Mouse (Mus musculus) myocyte (in vitro differentiated cells): ENCODE measurements around the gene Gm20696. TPM values are rescaled to one million over a fixed set of nuclear protein-coding genes. Genes with fewer than 3 reads are reported as not detected.
A peak's percentile ranks its signal among the peaks of the same experiment; 100 is the strongest.

ENCODE experiments used
- H3K27me3 ChIP-seq: one replicate; pipeline ENCODE4 v1.6.1; 2011; ENCODE audit not compliant: control insufficient read depth, insufficient read depth, insufficient read length
- H3K36me3 ChIP-seq: one replicate; pipeline ENCODE4 v1.6.1; 2011; ENCODE audit not compliant: control insufficient read depth, insufficient read depth
- H3K4me2 ChIP-seq: one replicate; pipeline ENCODE4 v1.6.1; 2011; ENCODE audit warnings: low read depth, control low read depth
- H3K4me3 ChIP-seq: one replicate; pipeline ENCODE4 v1.5.1; 2011; ENCODE audit warnings: mild to moderate bottlenecking, control low read depth, moderate library complexity
- H3K79me2 ChIP-seq: one replicate; pipeline ENCODE4 v1.6.1; 2011; ENCODE audit not compliant: control insufficient read depth, insufficient read depth
- H3ac ChIP-seq: one replicate; pipeline ENCODE4 v1.6.1; 2011; ENCODE audit not compliant: control insufficient read depth, insufficient read length
- CEBPB ChIP-seq: IDR thresholded peaks from 2 replicates; pipeline ENCODE4 v1.6.1; 2011; ENCODE audit warnings: mild to moderate bottlenecking, moderate library complexity; ENCODE audit not compliant: poor library complexity, insufficient read depth, severe bottlenecking
- E2F4 ChIP-seq: IDR thresholded peaks from one replicate; pipeline ENCODE4 v1.6.1; 2011; ENCODE audit warnings: mild to moderate bottlenecking, control low read depth, moderate library complexity; ENCODE audit not compliant: insufficient read depth
- MAX ChIP-seq: IDR thresholded peaks from one replicate; pipeline ENCODE4 v1.6.1; 2011; ENCODE audit warnings: low read depth, mild to moderate bottlenecking, control low read depth
- MYOD1 ChIP-seq, 3 experiments: IDR thresholded peaks; one replicate each; pipeline ENCODE4 v1.6.1; 2011; ENCODE audit warnings: control low read depth in 2 of 3, low read depth in 2 of 3, mild to moderate bottlenecking in 2 of 3, moderate library complexity in 1 of 3; ENCODE audit not compliant: insufficient read length in 2 of 3, control insufficient read depth in 1 of 3
- MYOG ChIP-seq, 3 experiments: IDR thresholded peaks; one replicate each; pipeline ENCODE4 v1.6.1; 2011; ENCODE audit warnings: control low read depth in 2 of 3, low read depth in 2 of 3, mild to moderate bottlenecking in 2 of 3; ENCODE audit not compliant: insufficient read length in 2 of 3, control insufficient read depth in 1 of 3, insufficient read depth in 1 of 3
- POLR2A ChIP-seq: IDR thresholded peaks from one replicate; pipeline ENCODE4 v1.6.1; 2011; ENCODE audit warnings: low read depth, mild to moderate bottlenecking, control low read depth, moderate library complexity; ENCODE audit not compliant: insufficient read length
- POLR2AphosphoS2 ChIP-seq: IDR thresholded peaks from one replicate; pipeline ENCODE4 v1.6.1; 2011; ENCODE audit warnings: low read depth, control low read depth; ENCODE audit not compliant: insufficient read length
- REST ChIP-seq: IDR thresholded peaks from one replicate; pipeline ENCODE4 v1.6.1; 2011; ENCODE audit warnings: mild to moderate bottlenecking, control low read depth, moderate library complexity; ENCODE audit not compliant: insufficient read depth, insufficient read length
- SRF ChIP-seq: IDR thresholded peaks from one replicate; pipeline ENCODE4 v1.6.1; 2011; ENCODE audit warnings: low read depth; ENCODE audit not compliant: control insufficient read depth, insufficient read length
- TCF12 ChIP-seq: IDR thresholded peaks from one replicate; pipeline ENCODE4 v1.6.1; 2011; ENCODE audit warnings: mild to moderate bottlenecking, control low read depth; ENCODE audit not compliant: poor library complexity, insufficient read depth, severe bottlenecking
- TCF3 ChIP-seq: IDR thresholded peaks from one replicate; pipeline ENCODE4 v1.6.1; 2011; ENCODE audit warnings: low read depth, control low read depth; ENCODE audit not compliant: insufficient read length
- USF1 ChIP-seq: IDR thresholded peaks from one replicate; pipeline ENCODE4 v1.6.1; 2011; ENCODE audit warnings: low read depth, mild to moderate bottlenecking, control low read depth, moderate library complexity
- polyA plus RNA-seq: library from polyadenylated mRNA; unstranded; fragments of >200 nt; fragmentation: generic; extraction: Trizol; gene quantifications from one replicate; pipeline ENCODE4 v1.2.1, GENCODE M21; 2012; ENCODE audit warnings: missing spikeins

Gm20696 gene
- polyA plus RNA-seq, 1 experiment: 0.13 TPM

GRCm38 (mm10) chr6:99385059-99385604 lies 281.5 kb downstream of the Gm20696 start:
- Histone ChIP-seq H3ac (no peak overlapping the region), H3K4me2 (no peak overlapping the region), H3K27me3 (no peaks in the 10 kb centered on the region), H3K4me3 (no peak overlapping the region), H3K36me3 (no peaks in the 10 kb centered on the region), H3K79me2 (no peaks in the 10 kb centered on the region)
- TF ChIP-seq POLR2A (no peak), MYOD1 (IDR thresholded peaks at IDR 0.05; ENCODE audit: control insufficient read depth in 1 of 3, insufficient read length in 2 of 3, low read depth in 2 of 3) (peak in 2 of 3 experiments; percentile 61 to 66), MYOG (IDR thresholded peaks at IDR 0.05; ENCODE audit: control insufficient read depth in 1 of 3, insufficient read depth in 1 of 3, insufficient read length in 2 of 3, low read depth in 2 of 3) (peak; percentile 14 to 67 (median 29)), MAX (no peak), SRF (no peak), USF1 (no peak), REST (no peak), E2F4 (no peak), POLR2AphosphoS2 (no peak), TCF3 (no peak)

- H3K79me2 ChIP-seq: no peaks in the 10 kb centered on the region
- no peak overlapping the region for H3ac ChIP-seq
- H3K4me2 ChIP-seq: no peak overlapping the region
- TF ChIP-seq MYOG (IDR thresholded peaks at IDR 0.05; ENCODE audit: control insufficient read depth in 1 of 3, insufficient read depth in 1 of 3, insufficient read length in 2 of 3, low read depth in 2 of 3) (no peak), POLR2A (no peak), SRF (no peak), MAX (no peak), E2F4 (no peak), MYOD1 (IDR thresholded peaks at IDR 0.05; ENCODE audit: control insufficient read depth in 1 of 3, insufficient read length in 2 of 3, low read depth in 2 of 3) (no peak), TCF3 (no peak), CEBPB (no peak)
- no peaks in the 10 kb centered on the region for H3K36me3 ChIP-seq
- H3K4me3 ChIP-seq: no peak overlapping the region
- H3K27me3 ChIP-seq: no peaks in the 10 kb centered on the region
Measured at GRCm38 (mm10) chr6:99383846-99384472, 282.6 kb downstream of the Gm20696 start.

GRCm38 (mm10) chr6:99380146-99380545 lies 286.5 kb downstream of the Gm20696 start:
- no peak overlapping the region for H3ac ChIP-seq
- no peak for TF ChIP-seq MAX
- no peak for TF ChIP-seq MYOG (IDR thresholded peaks at IDR 0.05; ENCODE audit: control insufficient read depth in 1 of 3, insufficient read depth in 1 of 3, insufficient read length in 2 of 3, low read depth in 2 of 3)
- TF ChIP-seq TCF3: no peak
- TF ChIP-seq MYOD1 (IDR thresholded peaks at IDR 0.05; ENCODE audit: control insufficient read depth in 1 of 3, insufficient read length in 2 of 3, low read depth in 2 of 3): no peak
- TF ChIP-seq POLR2AphosphoS2: no peak
- no peak overlapping the region for H3K4me3 ChIP-seq
- H3K27me3 ChIP-seq: no peaks in the 10 kb centered on the region
- H3K36me3 ChIP-seq: no peaks in the 10 kb centered on the region
- H3K4me2 ChIP-seq: no peak overlapping the region
- H3K79me2 ChIP-seq: no peaks in the 10 kb centered on the region

GRCm38 (mm10) chr6:99378997-99379710 lies 287.4 kb downstream of the Gm20696 start:
- H3K36me3 ChIP-seq: no peaks in the 10 kb centered on the region
- no peak overlapping the region for H3ac ChIP-seq
- no peaks in the 10 kb centered on the region for H3K27me3 ChIP-seq
- H3K79me2 ChIP-seq: no peaks in the 10 kb centered on the region
- TF ChIP-seq REST (no peak), MYOG (IDR thresholded peaks at IDR 0.05; ENCODE audit: control insufficient read depth in 1 of 3, insufficient read depth in 1 of 3, insufficient read length in 2 of 3, low read depth in 2 of 3) (no peak), MAX (no peak), POLR2A (no peak), USF1 (no peak), POLR2AphosphoS2 (no peak), MYOD1 (IDR thresholded peaks at IDR 0.05; ENCODE audit: control insufficient read depth in 1 of 3, insufficient read length in 2 of 3, low read depth in 2 of 3) (no peak), TCF3 (no peak), TCF12 (no peak), CEBPB (no peak), E2F4 (no peak), SRF (no peak)
- H3K4me3 ChIP-seq: no peak overlapping the region
- no peak overlapping the region for H3K4me2 ChIP-seq

- H3K27me3 ChIP-seq: no peaks in the 10 kb centered on the region
- no peak overlapping the region for H3ac ChIP-seq
- H3K4me2 ChIP-seq: no peak overlapping the region
- no peaks in the 10 kb centered on the region for H3K36me3 ChIP-seq
- no peaks in the 10 kb centered on the region for H3K79me2 ChIP-seq
- no peak overlapping the region for H3K4me3 ChIP-seq
- TF ChIP-seq TCF12: no peak
- TF ChIP-seq TCF3: no peak
- no peak for TF ChIP-seq MYOD1 (IDR thresholded peaks at IDR 0.05; ENCODE audit: control insufficient read depth in 1 of 3, insufficient read length in 2 of 3, low read depth in 2 of 3)
- no peak for TF ChIP-seq MAX
Measured at GRCm38 (mm10) chr6:99377716-99378115, 288.9 kb downstream of the Gm20696 start.
